Mouse (Mus musculus): ENCODE data around the gene Prdx2.

Gene Prdx2

GRCm38 (mm10) chr8:84947241-84947545, 22.2 kb upstream of the Prdx2 start:
- DNase-seq (ENCODE audit: low spot score in 2 of 2) = peak in 1 of 2 experiments; percentile 41

DNA sequence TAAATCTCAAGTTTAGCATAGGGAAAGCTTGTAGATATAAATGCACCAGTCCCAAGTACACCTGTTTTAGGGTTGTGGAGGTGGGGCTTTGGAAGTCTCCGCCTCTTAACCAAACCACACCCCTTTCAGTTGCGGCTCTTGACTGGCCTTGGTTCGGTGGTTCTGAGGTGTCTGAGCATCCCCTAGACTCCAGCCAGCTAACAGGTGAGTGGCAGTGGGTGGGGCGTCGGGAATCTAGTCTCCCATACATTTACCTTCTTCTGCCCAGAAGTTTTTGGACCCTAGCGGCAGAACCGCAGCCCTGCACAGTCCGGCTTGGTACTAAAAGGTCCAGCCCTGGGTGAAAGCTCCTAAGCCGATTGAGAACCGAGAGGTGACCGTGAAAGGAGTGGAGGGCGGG, 19.6 kb upstream of the Prdx2 start:
- DNase-seq (ENCODE audit: low spot score in 2 of 2) = no peak

DNA sequence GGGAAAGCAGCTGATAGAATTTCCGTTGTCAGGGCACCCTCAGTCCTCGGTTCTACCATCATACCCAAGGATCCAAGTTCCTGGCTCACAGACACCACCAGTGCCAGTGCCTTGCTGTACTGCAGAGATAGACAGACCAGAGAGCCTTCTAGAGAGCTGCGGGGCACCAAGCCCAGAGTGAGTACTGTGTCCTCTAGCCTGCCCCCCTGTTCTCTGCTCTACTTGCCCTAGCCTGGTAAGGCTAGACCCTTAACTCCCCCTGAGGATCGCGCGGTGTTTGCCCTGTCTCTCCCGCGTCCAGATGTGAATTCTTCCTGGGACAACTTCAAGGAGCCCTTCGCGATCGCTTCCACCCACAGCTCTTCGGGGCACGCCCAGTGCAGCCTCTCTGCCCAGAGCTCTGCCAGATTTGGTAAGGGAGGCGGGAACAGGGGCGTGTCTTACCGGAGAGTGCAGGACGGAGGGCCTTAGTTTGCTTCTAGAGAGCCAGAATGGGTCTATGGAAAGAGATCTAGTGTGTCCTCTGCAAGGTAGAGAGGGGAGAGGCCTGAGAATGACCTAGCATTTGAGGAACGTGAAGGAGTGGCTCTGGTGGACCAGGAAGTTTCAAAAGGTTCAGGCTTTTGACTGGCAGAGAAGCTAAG, 16.7 kb upstream of the Prdx2 start:
- DNase-seq (ENCODE audit: low spot score in 2 of 2) = peak; percentile 52 to 72

DNA sequence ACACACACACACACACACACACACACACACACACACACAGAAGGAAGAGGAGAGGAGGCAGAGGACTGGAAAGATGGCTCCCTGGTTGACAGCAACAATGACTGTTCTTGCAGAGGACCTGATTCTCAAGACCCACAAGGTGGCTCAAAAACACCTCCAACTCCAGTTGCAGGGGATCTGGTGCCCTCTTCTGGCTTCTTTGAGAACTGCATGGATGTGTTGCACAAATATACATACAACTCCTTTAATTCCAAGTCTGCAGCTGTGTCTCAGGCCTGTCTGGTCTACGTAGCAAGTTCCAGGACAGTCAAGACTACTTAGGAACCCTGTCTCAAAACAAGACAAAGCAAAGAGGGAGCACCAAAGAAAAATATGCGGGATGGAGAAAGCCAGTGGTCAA, 12.6 kb upstream of the Prdx2 start:
- DNase-seq (ENCODE audit: low spot score in 2 of 2) = peak; percentile 56 to 58

GRCm38 (mm10) chr8:84959811-84960210, 9.6 kb upstream of the Prdx2 start:
- no peak for DNase-seq (ENCODE audit: low spot score in 2 of 2)

- no peak for DNase-seq (ENCODE audit: low spot score in 2 of 2)
These were observed 5.4 kb upstream of the Prdx2 start for GRCm38 (mm10) chr8:84963952-84964351.

- peak; percentile 88 to 94 for DNase-seq (ENCODE audit: low spot score in 2 of 2)
These were observed 3.6 kb upstream of the Prdx2 start for GRCm38 (mm10) chr8:84965731-84966291.

- DNase-seq (ENCODE audit: low spot score in 2 of 2) = no peak
These were observed 2.8 kb upstream of the Prdx2 start for GRCm38 (mm10) chr8:84966603-84967002.

GRCm38 (mm10) chr8:84967532-84968304, 1.7 kb upstream of the Prdx2 start:
- no peak for DNase-seq (ENCODE audit: low spot score in 2 of 2)

GRCm38 (mm10) chr8:84968650-84969049, 737 bp upstream of the Prdx2 start:
- DNase-seq (ENCODE audit: low spot score in 2 of 2) = no peak

GRCm38 (mm10) chr8:84970135-84970790, 876 bp downstream of the Prdx2 start:
- DNase-seq (ENCODE audit: low spot score in 2 of 2) = no peak

GRCm38 (mm10) chr8:84970913-84971312, 1.5 kb downstream of the Prdx2 start:
- no peak for DNase-seq (ENCODE audit: low spot score in 2 of 2)

GRCm38 (mm10) chr8:84973079-84973478, 3.7 kb downstream of the Prdx2 start:
- DNase-seq (ENCODE audit: low spot score in 2 of 2) = no peak

DNA sequence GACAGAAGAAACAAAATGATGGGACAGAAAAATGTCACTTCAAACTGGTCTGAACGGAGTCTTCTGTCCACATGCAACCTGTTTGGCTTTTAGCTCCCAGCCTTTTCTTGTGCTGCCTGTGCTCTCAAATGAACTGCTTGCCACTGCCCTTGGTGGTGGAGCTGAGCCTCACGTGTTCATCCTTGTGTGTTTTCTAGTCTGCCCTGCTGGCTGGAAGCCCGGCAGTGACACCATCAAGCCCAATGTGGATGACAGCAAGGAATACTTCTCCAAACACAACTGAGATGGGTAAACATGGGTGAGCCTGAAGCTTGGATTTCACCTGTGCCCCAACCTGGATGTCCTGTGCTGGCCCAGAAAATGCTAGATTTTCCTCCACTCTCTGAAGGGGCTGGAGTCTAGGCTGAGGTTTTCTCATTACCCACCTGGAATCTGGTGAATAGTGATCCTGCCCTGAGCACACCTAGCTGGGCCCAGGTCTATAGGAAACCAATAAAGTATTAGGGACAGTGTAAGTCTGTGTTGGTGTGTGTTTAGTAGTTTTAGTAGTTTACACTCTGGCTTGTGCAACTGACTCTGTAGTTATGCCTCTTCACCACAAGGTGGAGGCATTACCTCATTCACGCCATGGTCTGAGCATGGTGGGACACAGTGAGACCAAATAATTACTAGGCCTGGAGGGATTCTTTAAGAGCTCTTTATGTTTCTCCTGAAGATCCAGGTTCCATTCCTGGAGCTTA, 4.6 kb downstream of the Prdx2 start:
- DNase-seq (ENCODE audit: low spot score in 2 of 2) = peak in 1 of 2 experiments; percentile 49

DNA sequence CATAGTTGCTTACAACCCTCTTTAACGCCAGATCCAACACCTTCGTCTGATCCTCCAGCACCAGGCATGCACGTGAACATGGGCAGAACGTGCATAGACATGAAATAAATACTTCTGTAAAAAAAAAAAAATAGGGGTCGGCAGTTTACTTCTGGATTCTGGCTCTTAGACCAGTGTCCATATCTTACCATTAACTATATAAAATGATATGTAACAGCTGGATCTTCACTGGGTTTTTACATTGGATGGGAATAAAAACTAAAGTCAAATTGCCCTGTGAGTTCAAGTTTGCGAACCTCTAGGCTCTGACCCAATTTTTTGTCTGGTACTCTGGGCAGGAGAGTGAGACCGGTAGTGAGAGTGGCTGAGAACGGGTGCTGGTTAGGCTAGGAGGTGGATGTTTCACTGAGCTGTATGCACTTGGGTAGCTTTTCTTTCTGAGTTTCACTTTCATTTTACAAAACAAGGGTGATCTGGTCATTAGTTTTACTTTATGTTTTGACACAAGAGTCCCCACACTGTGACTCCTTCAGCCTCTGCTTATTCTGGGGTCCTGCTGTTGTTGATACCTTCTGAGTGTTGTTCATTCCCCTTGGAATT, 5.3 kb downstream of the Prdx2 start:
- no peak for DNase-seq (ENCODE audit: low spot score in 2 of 2)

DNA sequence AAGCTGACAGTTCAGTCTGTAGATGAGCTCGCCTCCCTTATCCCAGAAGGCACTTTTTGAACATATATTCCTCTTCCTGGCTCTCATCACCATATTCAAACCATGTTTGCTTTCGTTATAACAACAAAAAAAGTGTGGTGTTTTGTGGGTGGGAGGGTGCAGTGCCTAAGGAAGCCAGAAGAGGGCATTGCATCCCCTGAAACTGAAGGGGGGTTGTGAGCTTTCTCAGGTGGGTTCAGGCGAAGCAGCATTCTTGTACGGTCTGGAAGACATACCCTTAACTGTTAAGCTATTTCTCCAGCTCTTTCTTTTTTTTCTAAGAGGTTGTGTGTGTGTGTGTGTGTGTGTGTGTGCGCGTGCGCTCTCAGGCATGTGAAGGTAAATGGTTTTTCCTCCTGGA, 6.0 kb downstream of the Prdx2 start:
- DNase-seq (ENCODE audit: low spot score in 2 of 2) = peak; percentile 51 to 61

- peak; percentile 95 for DNase-seq (ENCODE audit: low spot score in 2 of 2)
These were observed 6.8 kb downstream of the Prdx2 start for GRCm38 (mm10) chr8:84976031-84976762.

DNA sequence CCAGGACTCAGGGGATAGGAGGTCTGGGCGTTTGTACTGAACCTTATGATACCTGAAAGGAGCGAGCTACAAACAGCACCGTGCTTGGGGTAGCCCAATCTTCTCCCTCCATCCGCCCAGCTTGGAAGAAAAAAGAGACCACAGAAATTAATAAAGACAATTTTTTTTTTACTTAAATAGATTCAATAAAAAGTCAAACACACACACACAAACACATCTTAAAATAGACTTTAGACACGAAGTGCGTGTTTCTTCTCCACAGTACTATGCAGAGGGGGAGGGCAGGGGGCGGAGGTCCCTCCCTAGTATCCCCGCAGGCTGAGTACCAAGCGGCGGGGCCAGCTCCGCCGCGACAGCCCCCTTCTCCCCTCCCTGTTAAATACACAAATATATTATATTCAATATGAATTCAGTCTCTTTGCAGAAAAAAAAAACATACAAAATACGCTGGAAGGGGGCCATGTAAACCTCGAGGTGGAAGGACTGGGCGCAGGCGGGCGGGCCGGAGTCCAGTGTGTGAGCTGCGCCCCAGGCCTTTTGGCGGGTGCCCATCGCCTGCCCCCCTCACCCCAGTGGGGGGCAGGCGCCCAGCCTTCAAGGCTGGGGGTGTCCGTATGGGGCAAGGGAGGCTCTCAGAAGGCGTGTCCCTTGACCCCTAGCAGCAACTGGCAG, 7.5 kb downstream of the Prdx2 start:
- no peak for DNase-seq (ENCODE audit: low spot score in 2 of 2)

DNA sequence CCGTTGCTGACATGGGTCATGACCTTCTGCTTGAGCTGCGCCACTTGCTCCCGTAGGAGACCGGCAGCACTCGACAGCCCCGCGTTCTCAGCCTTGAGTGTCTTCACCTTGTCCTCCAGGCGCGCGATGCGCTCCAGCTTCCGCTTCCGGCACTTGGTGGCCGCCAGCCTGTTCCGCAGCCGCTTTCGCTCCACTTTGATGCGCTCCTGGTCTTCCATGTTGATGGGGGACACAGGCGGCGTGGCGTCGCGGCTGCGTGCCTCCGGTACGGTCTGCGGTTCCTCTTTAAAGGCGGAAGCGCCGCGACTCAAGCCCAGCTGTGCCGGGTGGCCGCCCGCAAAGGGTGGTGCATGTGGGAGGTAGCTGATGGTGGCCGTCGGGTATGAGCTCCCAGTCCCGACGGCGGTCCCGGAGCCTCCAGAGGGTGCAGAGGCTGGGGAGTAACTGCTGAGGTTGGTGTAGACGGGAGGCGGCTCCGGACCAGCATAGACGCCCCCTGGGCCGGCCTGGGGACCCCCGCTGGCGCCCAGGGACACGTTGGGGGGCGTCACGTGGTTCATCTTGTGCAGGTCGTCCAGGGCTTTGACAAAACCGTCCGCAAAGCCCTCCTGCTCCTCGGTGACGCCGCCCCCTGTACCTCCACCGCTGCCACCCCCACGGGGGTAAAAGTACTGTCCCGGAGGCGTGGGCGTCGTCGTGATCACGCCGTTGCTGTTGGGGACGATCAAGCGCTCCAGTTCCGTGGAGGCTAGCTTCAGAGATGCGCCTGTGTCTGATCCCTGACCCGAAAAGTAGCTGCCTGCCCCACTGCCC, 8.3 kb downstream of the Prdx2 start:
- DNase-seq (ENCODE audit: low spot score in 2 of 2) = peak; percentile 58 to 59
